Mouse (Mus musculus): Measurements from ENCODE around the gene L1cam. TPM values are rescaled to one million over a fixed set of nuclear protein-coding genes. Genes with fewer than 3 reads are reported as not detected.

Gene L1cam
- polyA plus RNA-seq (2012; rRNA removed) = 0.06 and 0.35 TPM in 2 replicates

GRCm38 (mm10) chrX:73895719-73896118, at the start of gene L1cam:
Gene L1cam (minus strand): TSS chrX:73896105.
- Histone ChIP-seq H3K4me1 (ENCODE audit: control insufficient read depth, insufficient read depth, low read length) (no peaks in the 10 kb centered on the region), H3K4me3 (ENCODE audit: control insufficient read depth, low read depth, low read length) (no peak within 1 kb of the TSS; the same call in 1 of the 2 replicates), H3K27ac (ENCODE audit: control insufficient read depth, insufficient read depth, low read depth, low read length) (no peak within 1 kb of the TSS), H3K27me3 (ENCODE audit: control insufficient read depth, insufficient read depth, low read length) (no peaks in the 10 kb centered on the region), H3K36me3 (ENCODE audit: control insufficient read depth, insufficient read depth, low read length) (no peaks in the 10 kb centered on the region)
- TF ChIP-seq CTCF (IDR thresholded peaks at IDR 0.05; ENCODE audit: control insufficient read depth, insufficient read depth, insufficient replicate concordance, low read depth, low read length) (no peak), POLR2A (IDR thresholded peaks at IDR 0.05; ENCODE audit: control insufficient read depth, low read depth, low read length) (no peak)

- no peak for TF ChIP-seq POLR2A (IDR thresholded peaks at IDR 0.05; ENCODE audit: control insufficient read depth, low read depth, low read length)
- TF ChIP-seq CTCF (IDR thresholded peaks at IDR 0.05; ENCODE audit: control insufficient read depth, insufficient read depth, insufficient replicate concordance, low read depth, low read length) = no peak
- Histone ChIP-seq H3K27me3 (ENCODE audit: control insufficient read depth, insufficient read depth, low read length) (no peaks in the 10 kb centered on the region), H3K4me3 (ENCODE audit: control insufficient read depth, low read depth, low read length) (no peak overlapping the region), H3K36me3 (ENCODE audit: control insufficient read depth, insufficient read depth, low read length) (no peaks in the 10 kb centered on the region), H3K27ac (ENCODE audit: control insufficient read depth, insufficient read depth, low read depth, low read length) (no peak overlapping the region), H3K4me1 (ENCODE audit: control insufficient read depth, insufficient read depth, low read length) (no peaks in the 10 kb centered on the region)
Observed at GRCm38 (mm10) chrX:73942294-73942693, 46.4 kb upstream of the L1cam start.

GRCm38 (mm10) chrX:73941860-73942259, 46.0 kb upstream of the L1cam start:
- no peaks in the 10 kb centered on the region for H3K27me3 ChIP-seq (ENCODE audit: control insufficient read depth, insufficient read depth, low read length)
- H3K36me3 ChIP-seq (ENCODE audit: control insufficient read depth, insufficient read depth, low read length) = no peaks in the 10 kb centered on the region
- no peak overlapping the region for H3K4me3 ChIP-seq (ENCODE audit: control insufficient read depth, low read depth, low read length)
- H3K27ac ChIP-seq (ENCODE audit: control insufficient read depth, insufficient read depth, low read depth, low read length) = no peak overlapping the region
- TF ChIP-seq POLR2A (IDR thresholded peaks at IDR 0.05; ENCODE audit: control insufficient read depth, low read depth, low read length) (no peak), CTCF (IDR thresholded peaks at IDR 0.05; ENCODE audit: control insufficient read depth, insufficient read depth, insufficient replicate concordance, low read depth, low read length) (no peak)
- H3K4me1 ChIP-seq (ENCODE audit: control insufficient read depth, insufficient read depth, low read length) = no peaks in the 10 kb centered on the region

GRCm38 (mm10) chrX:73931871-73932270, 36.0 kb upstream of the L1cam start:
- Histone ChIP-seq H3K27ac (ENCODE audit: control insufficient read depth, insufficient read depth, low read depth, low read length) (no peak overlapping the region), H3K36me3 (ENCODE audit: control insufficient read depth, insufficient read depth, low read length) (no peaks in the 10 kb centered on the region), H3K4me3 (ENCODE audit: control insufficient read depth, low read depth, low read length) (no peak overlapping the region), H3K4me1 (ENCODE audit: control insufficient read depth, insufficient read depth, low read length) (peaks cover 2% of the 10 kb centered on the region; the same call in 1 of the 2 replicates), H3K27me3 (ENCODE audit: control insufficient read depth, insufficient read depth, low read length) (no peaks in the 10 kb centered on the region)
- TF ChIP-seq CTCF (IDR thresholded peaks at IDR 0.05; ENCODE audit: control insufficient read depth, insufficient read depth, insufficient replicate concordance, low read depth, low read length) (no peak), POLR2A (IDR thresholded peaks at IDR 0.05; ENCODE audit: control insufficient read depth, low read depth, low read length) (no peak)

GRCm38 (mm10) chrX:73930402-73931062, 34.6 kb upstream of the L1cam start, which contains the start of gene Renbp:
Gene Renbp (minus strand): TSS chrX:73930850.
- H3K4me1 ChIP-seq (ENCODE audit: control insufficient read depth, insufficient read depth, low read length) = peaks cover 2% of the 10 kb centered on the region; the same call in 1 of the 2 replicates
- peak within 1 kb of the TSS; percentile 57 for H3K4me3 ChIP-seq (ENCODE audit: control insufficient read depth, low read depth, low read length)
- H3K36me3 ChIP-seq (ENCODE audit: control insufficient read depth, insufficient read depth, low read length) = no peaks in the 10 kb centered on the region
- no peaks in the 10 kb centered on the region for H3K27me3 ChIP-seq (ENCODE audit: control insufficient read depth, insufficient read depth, low read length)
- no peak for TF ChIP-seq CTCF (IDR thresholded peaks at IDR 0.05; ENCODE audit: control insufficient read depth, insufficient read depth, insufficient replicate concordance, low read depth, low read length)
- TF ChIP-seq POLR2A (IDR thresholded peaks at IDR 0.05; ENCODE audit: control insufficient read depth, low read depth, low read length) = no peak
- H3K27ac ChIP-seq (ENCODE audit: control insufficient read depth, insufficient read depth, low read depth, low read length) = no peak within 1 kb of the TSS

GRCm38 (mm10) chrX:73922550-73922882, 26.6 kb upstream of the L1cam start:
- Histone ChIP-seq H3K4me3 (ENCODE audit: control insufficient read depth, low read depth, low read length) (peak overlapping the region; percentile 82; the same call in 1 of the 2 replicates), H3K4me1 (ENCODE audit: control insufficient read depth, insufficient read depth, low read length) (no peaks in the 10 kb centered on the region), H3K36me3 (ENCODE audit: control insufficient read depth, insufficient read depth, low read length) (no peaks in the 10 kb centered on the region), H3K27me3 (ENCODE audit: control insufficient read depth, insufficient read depth, low read length) (no peaks in the 10 kb centered on the region), H3K27ac (ENCODE audit: control insufficient read depth, insufficient read depth, low read depth, low read length) (no peak overlapping the region)
- no peak for TF ChIP-seq CTCF (IDR thresholded peaks at IDR 0.05; ENCODE audit: control insufficient read depth, insufficient read depth, insufficient replicate concordance, low read depth, low read length)
- no peak for TF ChIP-seq POLR2A (IDR thresholded peaks at IDR 0.05; ENCODE audit: control insufficient read depth, low read depth, low read length)

- no peak within 1 kb of the TSS for H3K27ac ChIP-seq (ENCODE audit: control insufficient read depth, insufficient read depth, low read depth, low read length)
- no peaks in the 10 kb centered on the region for H3K4me1 ChIP-seq (ENCODE audit: control insufficient read depth, insufficient read depth, low read length)
- no peak for TF ChIP-seq CTCF (IDR thresholded peaks at IDR 0.05; ENCODE audit: control insufficient read depth, insufficient read depth, insufficient replicate concordance, low read depth, low read length)
- TF ChIP-seq POLR2A (IDR thresholded peaks at IDR 0.05; ENCODE audit: control insufficient read depth, low read depth, low read length) = no peak
- no peaks in the 10 kb centered on the region for H3K36me3 ChIP-seq (ENCODE audit: control insufficient read depth, insufficient read depth, low read length)
- no peaks in the 10 kb centered on the region for H3K27me3 ChIP-seq (ENCODE audit: control insufficient read depth, insufficient read depth, low read length)
- peak within 1 kb of the TSS; percentile 82 for H3K4me3 ChIP-seq (ENCODE audit: control insufficient read depth, low read depth, low read length)
Observed at GRCm38 (mm10) chrX:73921823-73922549, 26.1 kb upstream of the L1cam start, which contains the start of the genes Arhgap4 and Naa10. Gene Arhgap4 (minus strand): TSS chrX:73921870. Gene Naa10 (minus strand): TSS chrX:73921944.
